Mouse (Mus musculus): Measurements from ENCODE around the gene Ltbp1. TPM values are rescaled to one million over a fixed set of nuclear protein-coding genes. Genes with fewer than 3 reads are reported as not detected.

The Ltbp1 gene
- total and polyA plus RNA-seq, 3 experiments = 0.01 to 0.04 TPM; not detected in 1

DNA sequence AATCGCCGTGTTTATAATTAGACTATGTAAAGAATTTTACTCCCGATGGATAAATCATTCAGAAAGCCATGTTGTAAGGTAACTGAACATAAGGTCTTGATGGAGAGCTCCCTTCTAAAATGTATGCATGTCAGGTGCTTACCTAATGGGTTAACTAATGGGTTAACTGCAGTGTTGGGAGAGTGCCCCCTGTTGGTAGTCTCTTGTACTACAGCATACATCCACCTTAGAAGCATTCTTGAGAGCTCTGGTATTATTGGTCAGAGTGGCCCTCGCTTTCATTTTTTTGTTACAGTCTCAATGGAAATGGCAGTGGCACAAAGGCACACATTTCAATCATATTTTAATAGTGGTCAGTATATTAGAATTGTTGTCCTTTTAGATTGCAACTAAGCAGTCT, 364.8 kb downstream of the Ltbp1 start:
- H3K36me3 ChIP-seq (ENCODE audit: control insufficient read depth in 1 of 2, insufficient read depth in 2 of 2, low read length in 2 of 2) = no peaks in the 10 kb centered on the region
- H3K4me1 ChIP-seq (ENCODE audit: control insufficient read depth in 1 of 2, insufficient read depth in 2 of 2, low read length in 2 of 2) = no peaks in the 10 kb centered on the region
- peak; percentile 11 for DNase-seq (ENCODE audit: low read depth, low spot score)
- no peak overlapping the region for H3K27ac ChIP-seq (ENCODE audit: control insufficient read depth, low read depth, low read length)
- H3K4me3 ChIP-seq (ENCODE audit: control insufficient read depth in 1 of 2, insufficient read depth in 1 of 2, low read depth in 2 of 2, low read length in 2 of 2) = no peak overlapping the region
- H3K9ac ChIP-seq (ENCODE audit: control insufficient read depth, low read depth, low read length, poor library complexity, severe bottlenecking) = no peak overlapping the region
- no peaks in the 10 kb centered on the region for H3K9me3 ChIP-seq (replicated peaks; ENCODE audit: insufficient read depth, low read length)
- no peaks in the 10 kb centered on the region for H3K79me2 ChIP-seq (ENCODE audit: control insufficient read depth, insufficient read depth, low read length, poor library complexity)
- TF ChIP-seq POLR2A (IDR thresholded peaks at IDR 0.05; ENCODE audit: control insufficient read depth in 1 of 2, insufficient read depth in 1 of 2, low read depth in 1 of 2, low read length in 2 of 2, poor library complexity in 1 of 2) (no peak), SMC3 (IDR thresholded peaks at IDR 0.05; ENCODE audit: low read depth, low read length) (peak; percentile 40), MEF2A (IDR thresholded peaks at IDR 0.05; ENCODE audit: extremely low read depth, insufficient replicate concordance, low read depth, low read length, poor library complexity, severe bottlenecking) (no peak), CHD2 (IDR thresholded peaks at IDR 0.05; ENCODE audit: low read length) (no peak), USF1 (IDR thresholded peaks at IDR 0.05; ENCODE audit: low read depth, low read length) (no peak), TAL1 (IDR thresholded peaks at IDR 0.05; ENCODE audit: low read length) (no peak), RAD21 (IDR thresholded peaks at IDR 0.05; ENCODE audit: low read depth, low read length) (peak; percentile 28), GABPA (IDR thresholded peaks at IDR 0.05; ENCODE audit: low read depth, low read length) (no peak), MYC (IDR thresholded peaks at IDR 0.05; ENCODE audit: low read depth, low read length) (no peak), MAX (IDR thresholded peaks at IDR 0.05; ENCODE audit: low read length) (no peak), CTCF (IDR thresholded peaks at IDR 0.05 in 2 of 3, conservative IDR thresholded peaks at IDR 0.05 in 1 of 3; ENCODE audit: control insufficient read depth in 1 of 3, insufficient read depth in 1 of 3, low read depth in 2 of 3, low read length in 3 of 3, poor library complexity in 1 of 3, severe bottlenecking in 1 of 3) (peak; percentile 16 to 58 (median 42); a peak in 5 of 6 replicates), POLR2AphosphoS2 (IDR thresholded peaks at IDR 0.05; ENCODE audit: low read length) (no peak), NELFE (IDR thresholded peaks at IDR 0.05; ENCODE audit: low read depth, low read length) (no peak), TCF12 (IDR thresholded peaks at IDR 0.05; ENCODE audit: low read depth, low read length) (no peak), SIN3A (IDR thresholded peaks at IDR 0.05; ENCODE audit: low read length) (no peak)
- no peaks in the 10 kb centered on the region; a peak in 1 of 4 replicates for H3K27me3 ChIP-seq (ENCODE audit: control insufficient read depth in 1 of 2, insufficient read depth in 2 of 2, low read length in 2 of 2)

DNA sequence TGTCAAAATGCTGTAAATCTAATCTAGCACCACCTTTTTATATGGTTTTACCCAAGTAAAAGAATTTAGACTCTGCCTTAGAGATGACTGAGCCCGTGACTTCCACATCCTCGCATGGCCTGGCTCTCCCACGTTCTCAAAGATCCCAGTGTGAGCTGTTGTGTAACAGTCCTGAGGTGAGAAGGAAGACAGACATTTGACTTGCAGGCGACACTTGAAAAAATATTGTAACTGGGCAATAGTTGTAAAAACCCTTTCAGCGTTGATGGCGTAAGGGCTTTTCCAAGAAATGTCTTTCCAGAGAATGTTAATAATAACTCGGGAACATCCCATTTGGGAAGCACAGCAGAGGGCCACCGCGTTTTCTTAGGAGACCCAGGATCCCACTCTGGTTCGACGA, 366.3 kb downstream of the Ltbp1 start:
- H3K9ac ChIP-seq (ENCODE audit: control insufficient read depth, low read depth, low read length, poor library complexity, severe bottlenecking) = no peak overlapping the region
- TF ChIP-seq UBTF (IDR thresholded peaks at IDR 0.05; ENCODE audit: borderline replicate concordance, insufficient read depth, low read depth, low read length) (no peak), POLR2A (IDR thresholded peaks at IDR 0.05; ENCODE audit: control insufficient read depth in 1 of 2, insufficient read depth in 1 of 2, low read depth in 1 of 2, low read length in 2 of 2, poor library complexity in 1 of 2) (no peak), CHD1 (IDR thresholded peaks at IDR 0.05; ENCODE audit: low read depth, low read length) (no peak), GATA1 (IDR thresholded peaks at IDR 0.05; ENCODE audit: low read depth, low read length) (no peak), RAD21 (IDR thresholded peaks at IDR 0.05; ENCODE audit: low read depth, low read length) (no peak), ZC3H11A (IDR thresholded peaks at IDR 0.05; ENCODE audit: low read depth, low read length) (no peak), SIN3A (IDR thresholded peaks at IDR 0.05; ENCODE audit: low read length) (no peak), ETS1 (IDR thresholded peaks at IDR 0.05; ENCODE audit: low read depth, low read length) (no peak), RCOR1 (IDR thresholded peaks at IDR 0.05; ENCODE audit: low read depth, low read length) (no peak)

More for the DNA sequence above, 366.3 kb downstream of the Ltbp1 start:
- H3K36me3 ChIP-seq (ENCODE audit: control insufficient read depth in 1 of 2, insufficient read depth in 2 of 2, low read length in 2 of 2) = no peaks in the 10 kb centered on the region
- H3K9me3 ChIP-seq (replicated peaks; ENCODE audit: insufficient read depth, low read length) = no peaks in the 10 kb centered on the region
- H3K27me3 ChIP-seq (ENCODE audit: control insufficient read depth in 1 of 2, insufficient read depth in 2 of 2, low read length in 2 of 2) = no peaks in the 10 kb centered on the region; a peak in 1 of 4 replicates
- H3K4me3 ChIP-seq (ENCODE audit: control insufficient read depth in 1 of 2, insufficient read depth in 1 of 2, low read depth in 2 of 2, low read length in 2 of 2) = no peak overlapping the region
- no peak overlapping the region for H3K27ac ChIP-seq (ENCODE audit: control insufficient read depth, low read depth, low read length)
- no peak for DNase-seq (ENCODE audit: low read depth, low spot score)
- no peaks in the 10 kb centered on the region for H3K79me2 ChIP-seq (ENCODE audit: control insufficient read depth, insufficient read depth, low read length, poor library complexity)
- H3K4me1 ChIP-seq (ENCODE audit: control insufficient read depth in 1 of 2, insufficient read depth in 2 of 2, low read length in 2 of 2) = no peaks in the 10 kb centered on the region

Data from MEL (cell line).